Mouse (Mus musculus): ENCODE measurements around the gene Pias3.
"Not testable (repeated sequence)": the region's sequence is repeated elsewhere in the genome, so short reads cannot be mapped to it uniquely, and the experiment has no call there.

Pias3 gene

GRCm38 (mm10) chr3:96730785-96731184 lies 34.6 kb downstream of the Pias3 start:
- no peak for DNase-seq

- DNase-seq = no peak
Measured at GRCm38 (mm10) chr3:96733984-96734383, 37.8 kb downstream of the Pias3 start.

GRCm38 (mm10) chr3:96735200-96735599 lies 39.0 kb downstream of the Pias3 start:
- DNase-seq = no peak

GRCm38 (mm10) chr3:96737013-96737740 lies 41.0 kb downstream of the Pias3 start:
- no peak for DNase-seq

- DNase-seq = no peak
Measured at GRCm38 (mm10) chr3:96737995-96738394, 41.8 kb downstream of the Pias3 start.

GRCm38 (mm10) chr3:96740279-96740678 lies 44.1 kb downstream of the Pias3 start:
- DNase-seq = not testable (repeated sequence)

- no peak for DNase-seq
Measured at GRCm38 (mm10) chr3:96744348-96744747, 48.2 kb downstream of the Pias3 start.

- no peak for DNase-seq
Measured at GRCm38 (mm10) chr3:96746829-96747228, 50.6 kb downstream of the Pias3 start.

Measured in cerebellum, adult 9-10 months (tissue).